Mouse (Mus musculus) testis, adult 2 months (tissue): ENCODE measurements around the gene Gm10964.

ENCODE experiments used
- CTCF ChIP-seq: fragments of 200-500 bp; IDR thresholded peaks from 2 replicates; pipeline ENCODE4 v1.5.1; 2012; ENCODE audit warnings: low read depth, mild to moderate bottlenecking, inconsistent platforms, low read length, moderate library complexity; ENCODE audit not compliant: control insufficient read depth, insufficient read depth, insufficient replicate concordance
- POLR2A ChIP-seq: fragments of 200-500 bp; IDR thresholded peaks from 2 replicates; pipeline ENCODE4 v1.6.1; 2012; ENCODE audit warnings: low read depth, mild to moderate bottlenecking, inconsistent platforms, low read length, moderate library complexity; ENCODE audit not compliant: control insufficient read depth

GRCm38 (mm10) chr3:103746711-103747110 is 7.5 kb downstream of the Gm10964 start:
- TF ChIP-seq CTCF (no peak), POLR2A (no peak)
